Mouse (Mus musculus): ENCODE measurements around the gene Fosb.

Gene Fosb

DNA sequence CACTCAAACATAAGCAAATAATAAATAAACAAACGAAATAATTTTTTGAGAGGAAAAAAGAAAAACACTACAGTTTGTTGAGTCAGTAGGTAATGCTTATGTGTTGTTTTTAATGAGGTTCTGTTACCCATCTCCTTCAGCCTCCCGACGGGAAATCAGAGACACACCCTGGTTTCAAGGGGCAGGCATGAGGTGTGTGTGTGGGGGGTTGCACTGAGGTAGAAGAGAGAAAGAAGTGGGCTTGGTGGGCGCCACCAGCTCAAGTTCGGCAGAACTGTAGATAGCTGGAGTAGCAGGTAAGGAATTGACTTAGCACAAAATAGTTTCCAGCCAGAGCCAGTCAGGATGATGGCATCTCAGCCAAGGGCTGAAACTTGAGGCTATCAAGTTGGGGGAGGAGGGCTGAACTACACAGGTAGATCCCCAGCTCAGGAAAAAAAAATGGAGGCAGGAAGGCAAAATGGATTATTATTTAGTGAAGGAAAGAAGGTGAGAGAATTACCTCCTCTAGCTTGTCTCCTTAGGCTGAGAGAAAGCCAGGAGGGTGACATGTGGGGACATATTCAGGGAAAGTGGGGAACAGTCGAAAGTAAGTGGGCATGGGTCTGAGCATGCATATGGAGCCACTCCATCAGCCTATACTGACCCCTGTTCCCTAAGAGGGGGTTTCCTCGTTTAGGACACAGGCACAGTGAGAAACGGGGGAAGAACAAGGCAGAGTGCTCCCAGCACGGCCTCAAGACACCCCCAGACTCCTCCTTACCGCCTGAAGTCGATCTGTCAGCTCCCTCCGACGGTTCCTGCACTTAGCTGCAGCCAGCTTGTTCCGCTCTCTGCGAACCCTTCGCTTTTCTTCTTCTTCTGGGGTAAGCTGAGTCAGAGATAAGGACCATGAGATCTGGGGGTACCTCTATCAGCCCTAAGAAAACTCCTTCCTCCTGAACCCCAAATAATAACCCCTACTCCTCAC is 3.8 kb downstream of the Fosb start:
- DNase-seq = no peak

- DNase-seq = no peak
Observed at GRCm38 (mm10) chr7:19305413-19305735, 4.5 kb downstream of the Fosb start.

DNA sequence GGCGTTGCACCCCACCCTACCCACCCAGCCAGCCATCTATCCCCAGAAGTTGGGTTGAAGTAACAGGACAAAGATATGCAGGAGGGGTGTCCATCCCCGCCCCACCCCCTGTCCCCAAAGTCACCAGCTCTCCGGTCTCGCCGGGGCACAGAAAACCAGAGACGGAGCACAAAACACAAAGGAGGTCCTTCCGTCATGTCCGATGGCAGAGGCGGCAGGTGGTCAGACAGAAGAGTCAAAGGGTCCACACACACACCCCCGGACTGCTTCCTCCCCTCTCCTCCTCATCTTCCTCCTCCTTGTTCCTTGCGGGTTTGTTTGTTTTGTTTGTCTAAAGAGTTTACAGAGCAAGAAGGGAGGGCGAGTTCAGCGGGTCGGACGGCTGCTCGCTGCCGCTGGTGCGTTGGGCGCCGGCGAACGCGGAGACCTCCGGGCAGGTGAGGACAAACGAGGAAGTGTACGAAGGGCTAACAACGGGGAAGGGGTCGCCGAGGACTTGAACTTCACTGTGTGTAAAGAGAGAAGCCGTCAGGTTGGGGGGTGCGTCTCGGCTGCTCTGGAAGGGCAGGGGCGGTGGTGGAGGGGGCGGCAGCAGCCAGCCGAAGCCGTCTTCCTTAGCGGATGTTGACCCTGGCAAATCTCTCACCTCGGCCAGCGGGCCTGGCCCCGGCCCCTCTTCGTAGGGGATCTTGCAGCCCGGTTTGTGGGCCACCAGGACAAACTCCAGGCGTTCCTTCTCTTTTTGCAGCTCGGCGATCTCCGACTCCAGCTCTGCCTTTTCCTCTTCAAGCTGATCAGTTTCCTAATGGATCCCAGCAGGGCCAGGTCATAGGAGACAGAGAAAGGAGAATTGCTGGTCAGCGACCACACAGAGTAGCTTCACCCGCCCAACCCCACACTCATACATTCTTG is 5.1 kb downstream of the Fosb start:
- peak; percentile 45 for DNase-seq

DNA sequence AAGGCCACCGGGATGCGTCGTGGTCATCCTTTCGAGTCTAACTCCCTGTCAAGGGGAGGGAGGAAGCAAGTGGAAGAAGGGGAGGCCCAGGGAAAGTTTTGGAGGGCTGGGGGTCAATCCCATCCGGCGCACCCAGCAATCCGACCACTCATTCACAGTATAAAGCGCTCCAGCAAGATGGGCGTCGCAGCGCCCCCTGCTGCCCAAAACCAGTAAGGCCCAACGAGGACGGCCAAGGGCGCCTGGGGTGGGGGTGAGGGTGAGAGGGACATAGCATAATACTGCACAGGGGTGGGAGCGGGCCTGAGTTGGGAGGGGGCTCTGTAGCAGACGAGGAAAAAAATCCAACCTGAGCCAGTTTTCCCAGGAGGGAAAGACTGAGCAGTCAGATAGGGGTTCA is 6.1 kb downstream of the Fosb start:
- peak; percentile 88 for DNase-seq

- DNase-seq = no peak
Observed at GRCm38 (mm10) chr7:19303046-19303305, 6.9 kb downstream of the Fosb start.

DNA sequence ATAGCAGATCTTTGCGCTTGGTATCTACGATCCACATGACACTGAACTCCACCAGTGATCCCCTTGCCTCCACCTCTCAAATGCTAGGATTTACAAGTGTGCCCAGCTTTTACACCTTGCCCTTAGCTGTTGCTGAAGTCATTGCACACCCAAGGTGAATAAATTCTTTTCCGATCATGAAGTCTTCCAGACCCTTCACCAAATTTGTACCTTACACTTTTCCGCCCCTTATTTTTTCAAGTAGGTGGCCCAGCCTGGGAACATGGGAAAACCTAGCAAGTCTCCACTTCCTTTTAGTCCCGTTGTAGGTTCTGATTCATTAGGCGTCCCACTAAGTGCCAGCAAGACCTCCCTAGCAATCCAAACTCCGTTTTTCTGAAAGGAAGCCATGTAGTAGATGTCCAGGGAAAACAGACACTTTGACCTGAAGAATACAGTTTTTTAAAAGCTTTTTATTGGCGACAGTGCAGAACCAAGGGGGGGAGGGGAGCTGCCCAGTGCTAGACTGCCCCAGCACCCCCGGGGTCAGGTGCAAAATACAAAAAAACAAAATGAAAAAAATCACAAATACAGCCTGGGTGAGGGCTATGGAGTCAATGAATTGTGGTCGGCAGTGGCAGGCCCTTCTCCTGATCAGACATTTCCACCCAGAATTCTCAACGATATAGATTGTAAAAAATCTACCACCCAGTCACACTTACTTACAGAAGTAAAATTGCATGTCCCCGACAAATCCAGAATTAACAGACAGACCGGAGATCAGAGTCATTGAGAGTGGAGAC is 7.4 kb downstream of the Fosb start:
- DNase-seq = no peak

DNA sequence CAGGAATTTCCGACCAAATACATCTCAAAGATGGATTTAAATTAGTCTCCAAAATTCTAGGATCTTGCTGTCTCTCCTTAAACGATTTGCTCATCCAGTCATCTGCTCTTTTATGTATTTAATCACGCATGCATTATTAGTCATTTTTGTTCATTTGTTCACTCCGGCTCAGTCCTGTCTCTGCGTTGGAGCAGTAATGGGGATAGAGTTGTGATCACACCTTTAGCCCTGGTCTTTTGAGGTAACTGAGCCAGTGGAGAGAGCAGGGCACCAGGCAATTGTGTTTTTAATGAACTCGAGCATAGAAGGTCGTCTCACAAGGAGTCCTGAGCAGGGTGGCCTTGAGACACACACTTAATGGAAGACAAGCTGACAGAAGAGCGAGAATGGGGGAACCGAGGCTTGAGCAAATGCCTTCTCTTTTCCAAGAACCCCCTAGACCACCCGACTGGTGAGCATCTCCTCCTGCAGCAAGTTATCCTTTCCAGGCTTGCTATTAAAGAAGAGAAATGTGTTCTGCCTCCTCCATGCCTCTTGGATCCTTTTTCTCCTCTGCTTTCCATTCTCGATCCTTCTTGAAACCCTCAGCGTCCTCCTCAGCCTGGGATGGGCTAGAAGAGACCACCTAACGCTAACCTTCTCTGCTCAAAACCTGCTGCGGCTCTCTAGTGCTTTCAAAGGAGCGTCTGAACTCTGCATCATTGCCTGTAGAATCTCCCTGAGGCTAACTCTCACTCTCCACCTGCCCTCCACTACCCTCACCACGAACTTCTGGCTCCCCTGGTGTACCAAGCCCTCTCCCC is 8.2 kb downstream of the Fosb start:
- DNase-seq = no peak

DNA sequence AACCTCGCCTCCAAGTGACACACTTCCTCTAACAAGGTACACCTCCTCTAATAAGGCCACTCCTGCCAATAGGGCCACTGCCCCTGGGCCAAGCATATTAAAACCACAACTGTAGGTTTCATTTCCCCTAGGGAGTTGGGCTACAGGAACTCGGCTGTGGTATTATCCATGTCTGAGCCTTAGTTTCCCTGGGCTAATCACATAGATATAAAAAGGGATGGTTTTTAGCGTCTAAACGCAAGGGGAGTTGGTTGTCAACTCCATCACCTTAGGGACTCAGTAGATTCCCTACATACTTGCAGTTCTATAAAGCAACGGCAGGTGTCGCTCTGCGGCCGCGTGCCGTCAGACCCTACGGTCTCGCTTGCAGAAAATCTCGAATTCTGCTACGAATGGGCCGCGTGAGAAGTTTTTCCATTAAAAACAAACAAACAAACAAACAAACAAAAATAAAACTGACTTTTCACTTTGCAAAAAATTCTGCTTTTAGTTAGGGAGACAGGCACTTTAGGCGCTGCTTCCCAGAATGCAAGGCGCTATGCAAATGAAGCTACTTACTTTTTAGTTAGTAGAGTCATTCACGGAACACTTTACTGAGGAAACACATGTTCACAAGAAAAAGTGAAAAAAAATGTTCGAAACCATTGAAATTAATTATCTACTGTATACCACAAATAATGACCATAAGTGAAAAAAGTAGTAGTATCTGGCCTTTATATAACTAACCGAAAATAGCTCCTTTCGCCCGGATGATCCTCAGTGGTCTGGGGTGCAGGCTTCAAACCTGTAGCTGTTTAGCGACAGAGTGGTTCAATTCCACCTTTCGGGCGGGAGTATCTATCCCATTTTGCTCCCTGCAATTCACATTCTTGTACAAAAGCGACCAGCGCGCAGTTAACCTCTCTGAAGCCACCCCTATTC is 9.1 kb downstream of the Fosb start:
- DNase-seq = peak; percentile 87

GRCm38 (mm10) chr7:19299194-19299593 is 10.7 kb downstream of the Fosb start:
- DNase-seq = peak; percentile 76

DNA sequence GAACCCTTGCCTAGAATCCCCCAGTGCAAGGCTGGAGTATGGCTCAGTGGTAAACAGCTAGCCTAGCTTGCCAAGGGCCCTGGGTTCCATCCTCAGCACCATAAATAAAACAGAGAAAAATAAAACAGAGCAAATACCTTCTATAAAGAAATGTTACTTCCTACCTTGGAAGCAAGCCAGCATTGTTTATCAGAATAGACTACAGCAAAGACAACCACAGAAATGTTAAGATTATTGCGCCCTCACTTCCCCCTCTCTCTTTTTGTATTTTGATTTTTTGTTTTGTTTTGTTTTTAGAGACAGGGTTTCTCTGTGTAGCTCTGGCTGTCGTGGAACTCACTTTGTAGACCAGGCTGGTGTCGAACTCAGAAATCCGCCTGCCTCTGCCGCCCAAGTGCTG is 12.1 kb downstream of the Fosb start:
- DNase-seq = no peak

GRCm38 (mm10) chr7:19297034-19297433 is 12.8 kb downstream of the Fosb start:
- no peak for DNase-seq

DNA sequence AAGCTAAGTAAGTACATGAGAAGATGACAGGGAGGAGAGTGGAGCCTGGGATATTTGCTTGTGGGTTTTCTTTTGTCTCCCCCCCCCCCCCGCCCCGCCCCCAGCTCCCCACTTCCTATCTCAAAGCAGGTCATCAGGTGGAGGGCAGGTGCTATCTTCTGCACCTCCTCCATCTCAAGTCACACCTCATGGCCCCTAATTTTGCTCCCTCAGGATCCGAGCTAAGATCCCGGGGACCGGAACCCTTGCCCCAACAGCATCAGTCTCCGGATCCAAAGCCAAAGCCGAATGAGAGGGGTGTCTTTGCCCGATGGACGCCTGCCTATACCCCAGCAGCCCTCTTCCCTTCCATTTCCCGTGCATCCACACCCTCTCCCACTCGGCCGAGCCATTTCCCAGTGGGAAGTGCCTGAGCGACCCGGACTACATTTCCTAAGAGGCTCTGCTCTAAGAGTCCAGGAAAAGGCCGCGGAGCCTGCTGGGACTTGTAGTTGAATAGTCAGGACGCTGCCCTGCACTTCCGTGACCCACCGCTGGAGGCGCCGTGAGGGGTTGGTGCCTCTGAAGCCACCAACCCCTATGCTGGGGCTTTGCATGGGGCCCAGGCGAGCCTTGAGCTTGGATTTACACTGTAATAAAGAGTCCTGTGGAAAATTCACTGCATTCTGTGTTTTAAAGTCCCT is 14.2 kb downstream of the Fosb start:
- peak; percentile 96 for DNase-seq

- DNase-seq = peak; percentile 59
Observed at GRCm38 (mm10) chr7:19290969-19291596, 18.8 kb downstream of the Fosb start.

DNA sequence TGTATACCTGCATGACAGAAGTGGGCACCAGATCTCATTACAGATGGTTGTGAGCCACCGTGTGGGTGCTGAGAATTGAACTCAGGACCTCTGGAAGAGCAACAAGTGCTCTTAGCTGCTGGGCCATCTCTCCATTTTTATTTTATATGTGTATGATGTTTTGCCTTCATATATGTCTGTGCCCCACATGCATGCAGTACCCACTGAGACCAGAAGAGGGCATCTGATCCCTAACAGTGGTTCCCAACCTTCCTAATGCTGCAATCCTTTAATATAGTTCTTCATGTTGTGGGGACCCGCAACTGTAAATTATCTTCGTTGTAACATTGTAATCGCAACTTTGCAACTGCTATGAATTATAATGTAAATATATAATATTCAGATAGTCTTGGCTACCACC is 25.1 kb downstream of the Fosb start:
- DNase-seq = peak; percentile 79

GRCm38 (mm10) chr7:19283406-19283804 is 26.4 kb downstream of the Fosb start:
- peak; percentile 21 for DNase-seq

- DNase-seq = peak; percentile 76
Observed at GRCm38 (mm10) chr7:19282791-19283405, 27.0 kb downstream of the Fosb start.

GRCm38 (mm10) chr7:19282385-19282784 is 27.5 kb downstream of the Fosb start, which contains the start of gene Rtn2:
Rtn2 (plus strand) TSS chr7:19282624.
- peak; percentile 95 for DNase-seq

GRCm38 (mm10) chr7:19281680-19282304 is 28.1 kb downstream of the Fosb start:
- DNase-seq = peak; percentile 68

- DNase-seq = peak; percentile 50
Observed at GRCm38 (mm10) chr7:19279581-19280114, 30.2 kb downstream of the Fosb start, which contains the start of gene Ppm1n. Ppm1n (minus strand) TSS chr7:19280064.

Measured in retina, postnatal 1 day (tissue).